Mouse (Mus musculus) embryonic fibroblast, embryonic 13.5 days (primary cell): ENCODE measurements around the gene Chic1.

Experiments used
- CTCF ChIP-seq: IDR thresholded peaks from 2 replicates; pipeline ENCODE4 v1.5.1; 2011; ENCODE audit warnings: mild to moderate bottlenecking, control low read depth, low read length, moderate library complexity, borderline replicate concordance; ENCODE audit not compliant: insufficient read depth
- POLR2A ChIP-seq: IDR thresholded peaks from 2 replicates; pipeline ENCODE4 v1.6.1; 2011; ENCODE audit warnings: low read depth, mild to moderate bottlenecking, control low read depth, low read length, moderate library complexity

GRCm38 (mm10) chrX:103371627-103372026 lies 15.4 kb downstream of the Chic1 start:
- TF ChIP-seq CTCF (no peak), POLR2A (no peak)
